Mouse (Mus musculus) testis, adult 2 months (tissue): ENCODE data around the gene Gnmt.

Source experiments
- CTCF ChIP-seq: fragments of 200-500 bp; IDR thresholded peaks from 2 replicates; pipeline ENCODE4 v1.5.1; 2012; ENCODE audit warnings: low read depth, mild to moderate bottlenecking, inconsistent platforms, low read length, moderate library complexity; ENCODE audit not compliant: control insufficient read depth, insufficient read depth, insufficient replicate concordance
- POLR2A ChIP-seq: fragments of 200-500 bp; IDR thresholded peaks from 2 replicates; pipeline ENCODE4 v1.6.1; 2012; ENCODE audit warnings: low read depth, mild to moderate bottlenecking, inconsistent platforms, low read length, moderate library complexity; ENCODE audit not compliant: control insufficient read depth

DNA sequence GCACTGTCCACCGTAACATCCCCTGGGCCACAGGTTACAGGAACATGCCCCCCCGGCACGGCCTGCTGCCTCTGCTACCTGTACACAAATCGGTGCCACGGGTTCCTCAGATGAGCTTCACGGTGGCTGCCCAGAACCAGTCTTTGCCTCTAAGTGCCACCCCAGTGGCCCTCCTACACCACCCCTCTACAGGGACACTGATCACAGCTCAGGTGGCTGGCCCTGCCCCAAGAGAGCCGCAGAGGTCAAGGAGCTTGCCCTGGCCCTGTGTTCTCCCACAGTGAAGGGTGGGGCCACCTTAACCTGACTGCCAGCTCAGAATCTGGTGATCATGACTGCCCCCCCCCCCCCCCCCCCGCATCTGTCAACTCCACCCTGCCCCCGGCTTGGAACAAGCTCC, 50.6 kb downstream of the Gnmt start, which contains the start of gene Mea1:
- no peak; the same call in 1 of the 2 replicates for TF ChIP-seq POLR2A
- TF ChIP-seq CTCF: no peak
